Mouse (Mus musculus): ENCODE data around the gene Mfap3. TPM values are rescaled to one million over a fixed set of nuclear protein-coding genes. Genes with fewer than 3 reads are reported as not detected.

Gene Mfap3
- 6.6 and 7.0 TPM in 2 replicates for polyA plus RNA-seq (2012; rRNA removed)

DNA sequence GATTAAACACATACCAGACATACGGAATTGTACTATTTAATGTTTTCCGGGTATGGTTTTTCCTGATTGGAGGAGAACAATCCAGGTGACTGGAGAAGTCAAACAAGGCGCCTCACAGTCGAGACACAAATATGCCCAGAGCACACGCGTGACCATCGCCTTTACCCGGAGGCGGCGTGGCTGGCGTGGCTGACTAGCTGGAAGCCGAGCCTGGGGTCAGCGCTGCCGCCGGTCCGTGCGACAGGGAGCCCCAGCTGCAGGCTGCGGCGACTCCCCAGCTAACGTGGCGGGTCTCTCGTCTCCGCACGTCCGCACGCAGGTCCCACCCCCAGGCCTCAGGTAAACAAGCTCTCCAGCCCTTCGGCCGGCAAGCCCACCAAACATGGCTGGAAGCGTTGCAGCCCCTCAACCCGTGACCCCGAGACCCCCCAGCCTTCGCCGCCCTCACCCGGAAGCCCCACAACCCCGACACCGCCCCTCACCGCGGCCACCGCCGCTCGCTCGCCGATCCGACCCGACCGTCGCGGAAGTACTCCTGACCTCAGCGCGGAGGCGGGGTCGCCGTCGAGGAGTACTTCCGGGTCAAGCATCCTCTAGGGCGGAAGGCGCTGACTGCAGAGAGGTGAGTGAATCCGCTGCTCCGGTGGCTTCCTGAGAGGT lies at the start of gene Mfap3, which contains the start of gene Fam114a2:
TSS of gene Mfap3 (plus strand) at position 574 of the 660 bp plus-strand sequence.
TSS of gene Fam114a2 (minus strand) at position 527 of the 660 bp plus-strand sequence.

Other genes with a start within 250 kb of the Mfap3 start
- gene Fam114a2, start within 50 bp of the Mfap3 start, polyA plus RNA-seq (2012; rRNA removed), result 20.5 and 22.6 TPM in 2 replicates
- gene Galnt10, start 126.8 kb downstream of the Mfap3 start, polyA plus RNA-seq (2012; rRNA removed), result 50.8 and 73.6 TPM in 2 replicates

Data from colon, adult 2 months (tissue).